Mouse (Mus musculus) kidney, adult 10 weeks (tissue): ENCODE results near the gene Sphk2. TPM values are rescaled to one million over a fixed set of nuclear protein-coding genes. Genes with fewer than 3 reads are reported as not detected.

Experiments used
- polyA plus RNA-seq: library from polyadenylated mRNA; stranded (reverse); fragments of 350-450 nt; fragmentation: Illumina TruSeq; extraction: RNeasy Lipid Tissue Mini Kit (QIAGEN cat#74804); gene quantifications from one replicate; pipeline ENCODE4 v1.2.3, GENCODE M21; 2014; ENCODE audit warnings: low read depth, low replicate concordance

The Sphk2 gene
- 0.32 TPM for polyA plus RNA-seq

DNA sequence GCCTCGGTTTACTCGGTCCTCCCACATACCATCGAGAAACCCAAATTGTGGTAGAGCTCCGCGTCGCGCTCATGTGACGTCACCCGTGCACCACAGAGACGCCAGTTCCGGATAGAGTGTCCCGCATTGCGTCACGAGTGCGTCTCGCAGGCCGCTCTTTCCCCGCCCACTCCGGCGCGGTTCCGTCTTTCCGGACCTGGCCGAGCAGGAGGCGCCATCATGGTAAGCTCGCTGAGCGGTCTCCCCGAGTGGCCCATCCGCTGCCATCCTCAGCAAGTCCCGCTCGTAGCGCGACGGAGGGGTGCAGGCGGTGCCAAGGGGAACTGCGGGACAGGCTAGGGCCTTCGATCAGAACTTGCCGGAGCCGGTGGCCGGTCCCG, at the start of gene Sphk2:
Gene Sphk2, minus strand, starts transcription at position 85 of the 380 bp plus-strand sequence.

DNA sequence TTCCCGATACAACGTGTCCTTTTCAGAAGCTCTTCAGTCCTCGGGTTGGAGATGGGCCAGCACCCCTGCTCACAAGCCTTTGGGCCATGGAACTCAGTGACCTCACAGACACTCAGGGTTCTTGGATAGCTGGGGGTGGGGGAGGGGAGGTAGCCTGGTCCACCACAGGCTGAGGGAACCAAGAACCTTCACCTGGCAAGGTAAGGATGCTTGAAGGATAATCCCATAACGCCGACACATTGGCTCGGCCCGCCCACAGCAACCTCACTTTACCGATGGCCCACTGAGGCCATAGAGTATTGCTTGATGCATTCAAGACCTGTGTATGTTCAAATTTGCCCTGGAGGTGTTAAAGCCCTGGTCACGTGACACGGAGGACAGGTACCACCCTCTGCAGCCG, 7.9 kb upstream of the Sphk2 start, which contains the start of gene Spaca4:
Gene Spaca4, minus strand, starts transcription at position 101 of the 400 bp plus-strand sequence.

GRCm38 (mm10) chr7:45720413-45721233, 2.8 kb upstream of the Sphk2 start, which contains the start of gene Fam83e:
TSS of gene Fam83e (plus strand) at chr7:45721212.

DNA sequence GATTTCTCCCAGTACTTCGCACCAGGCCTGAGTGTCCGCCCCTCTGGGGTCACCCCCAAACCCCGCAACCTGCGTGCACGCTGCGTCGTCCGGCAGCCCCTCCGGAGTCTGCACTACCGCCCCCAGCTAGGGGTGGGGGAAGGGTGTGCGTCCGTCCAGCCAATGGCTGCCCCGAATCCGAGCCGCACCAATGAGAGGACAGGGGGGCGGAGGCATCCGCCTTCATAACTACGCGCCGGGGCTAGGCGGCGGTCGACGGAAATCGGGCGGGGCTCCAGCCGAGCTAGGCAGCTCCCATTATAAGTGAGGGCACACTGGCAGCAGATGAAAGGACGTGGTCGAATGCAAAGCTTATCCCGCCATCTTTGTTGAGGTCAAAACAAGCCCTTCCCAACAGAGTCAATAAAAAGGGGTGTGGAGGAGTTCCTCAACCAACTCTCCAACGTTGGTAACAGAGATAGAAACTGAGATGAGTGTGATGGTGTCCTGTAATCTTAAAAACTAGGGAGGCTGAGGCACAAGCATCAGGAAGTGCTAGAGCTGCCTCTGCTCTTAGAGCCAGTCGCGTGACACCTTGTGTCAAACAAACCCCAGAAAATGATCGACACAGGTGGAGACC, 2.6 kb downstream of the Sphk2 start, which contains the start of gene Rpl18:
Gene Rpl18, plus strand, starts transcription at position 368 of the 619 bp plus-strand sequence.

GRCm38 (mm10) chr7:45704730-45705442, 12.9 kb downstream of the Sphk2 start, which contains the start of gene Dbp:
TSS of gene Dbp (plus strand) at chr7:45705088.

GRCm38 (mm10) chr7:45699523-45700141, 18.2 kb downstream of the Sphk2 start, which contains the start of gene Car11:
TSS of gene Car11 (plus strand) at chr7:45699843.

GRCm38 (mm10) chr7:45693921-45694591, 23.7 kb downstream of the Sphk2 start, which contains the start of gene Sec1:
TSS of gene Sec1 (minus strand) at chr7:45694402.

GRCm38 (mm10) chr7:45683396-45684050, 34.3 kb downstream of the Sphk2 start, which contains the start of gene Ntn5:
TSS of gene Ntn5 (plus strand) at chr7:45684022.

DNA sequence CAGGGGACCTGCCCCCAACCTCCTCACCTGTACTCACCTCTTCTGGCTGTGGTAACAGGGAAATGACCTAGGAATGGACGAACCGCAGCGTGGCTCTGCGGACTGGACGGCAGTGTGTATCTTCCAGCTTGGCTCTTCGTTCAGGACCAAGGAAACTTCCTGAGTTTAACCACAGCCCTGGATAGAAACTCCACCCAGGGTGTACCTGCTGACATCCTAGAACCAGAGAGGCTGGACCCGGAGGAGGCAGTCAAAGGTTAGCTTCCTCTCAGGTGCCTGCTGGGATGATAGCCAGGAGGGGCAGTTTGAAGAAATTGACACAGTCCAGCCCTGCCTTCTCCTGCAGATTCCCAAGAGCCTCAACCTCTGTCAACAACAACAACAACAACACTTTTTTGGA, 51.6 kb downstream of the Sphk2 start, which contains the start of gene Fut2:
Gene Fut2, minus strand, starts transcription at position 234 of the 400 bp plus-strand sequence.

Other genes with a start within 250 kb of the Sphk2 start
- gene Tulp2, start 236.1 kb downstream of the Sphk2 start, polyA plus RNA-seq = not detected
- gene Gm45808, start 231.2 kb downstream of the Sphk2 start, polyA plus RNA-seq = not detected
- 13.6 TPM for gene Dhdh, start 229.2 kb downstream of the Sphk2 start, polyA plus RNA-seq
- 44.8 TPM for gene Nucb1, start 207.6 kb downstream of the Sphk2 start, polyA plus RNA-seq
- 0.97 TPM for gene Ppp1r15a, start 191.7 kb downstream of the Sphk2 start, polyA plus RNA-seq
- not detected for gene Plekha4, start 191.7 kb downstream of the Sphk2 start, polyA plus RNA-seq
- gene Hsd17b14, start 163.1 kb downstream of the Sphk2 start, polyA plus RNA-seq = 5.9 TPM
- gene Bcat2, start 147.8 kb downstream of the Sphk2 start, polyA plus RNA-seq = 3.6 TPM
- not detected for gene Fgf21, start 102.5 kb downstream of the Sphk2 start, polyA plus RNA-seq
- gene Fut1, start 100.7 kb downstream of the Sphk2 start, polyA plus RNA-seq = 0.16 TPM
- not detected for gene Izumo1, start 96.2 kb downstream of the Sphk2 start, polyA plus RNA-seq
- gene Rasip1, start 90.5 kb downstream of the Sphk2 start, polyA plus RNA-seq = not detected
- gene Mamstr, start 78.0 kb downstream of the Sphk2 start, polyA plus RNA-seq = not detected
- not detected for gene Fut2, start 51.6 kb downstream of the Sphk2 start, polyA plus RNA-seq
- gene Ntn5, start 34.0 kb downstream of the Sphk2 start, polyA plus RNA-seq = not detected
- not detected for gene Sec1, start 23.6 kb downstream of the Sphk2 start, polyA plus RNA-seq
- gene Car11, start 18.2 kb downstream of the Sphk2 start, polyA plus RNA-seq = not detected
- 1.5 TPM for gene Dbp, start 12.9 kb downstream of the Sphk2 start, polyA plus RNA-seq
- 0.65 TPM for gene Rpl18, start 2.5 kb downstream of the Sphk2 start, polyA plus RNA-seq
- not detected for gene Fam83e, start 3.2 kb upstream of the Sphk2 start, polyA plus RNA-seq
- gene Spaca4, start 7.8 kb upstream of the Sphk2 start, polyA plus RNA-seq = not detected
- not detected for gene Lmtk3, start 65.7 kb upstream of the Sphk2 start, polyA plus RNA-seq
- gene Sult2b1, start 66.7 kb upstream of the Sphk2 start, polyA plus RNA-seq = not detected
- gene Cyth2, start 96.6 kb upstream of the Sphk2 start, polyA plus RNA-seq = 10.8 TPM
- gene Kcnj14, start 106.8 kb upstream of the Sphk2 start, polyA plus RNA-seq = not detected
- 1.0 TPM for gene Grwd1, start 112.9 kb upstream of the Sphk2 start, polyA plus RNA-seq
- gene Kdelr1, start 154.8 kb upstream of the Sphk2 start, polyA plus RNA-seq = 78.5 TPM
- not detected for gene Grin2d, start 160.4 kb upstream of the Sphk2 start, polyA plus RNA-seq
- not detected for gene Syngr4, start 178.7 kb upstream of the Sphk2 start, polyA plus RNA-seq
- gene Tmem143, start 178.9 kb upstream of the Sphk2 start, polyA plus RNA-seq = 1.9 TPM
- 0.73 TPM for gene Emp3, start 203.4 kb upstream of the Sphk2 start, polyA plus RNA-seq
- 0.40 TPM for gene Ccdc114, start 206.1 kb upstream of the Sphk2 start, polyA plus RNA-seq